Mouse (Mus musculus) CH12.LX (cell line): Measurements from ENCODE around the gene Chic1.

ENCODE experiments used
- CHD2 ChIP-seq: IDR thresholded peaks from 2 replicates; pipeline ENCODE4 v1.6.1; 2011; ENCODE audit warnings: low read length, improper control_type of control experiment
- CTCF ChIP-seq, 2 experiments: IDR thresholded peaks in 1 of 2; conservative IDR thresholded peaks in 1 of 2; 2 replicates each; pipeline ENCODE4 v1.5.1; 2011 to 2012; ENCODE audit warnings: low read depth in 2 of 2, low read length in 2 of 2, improper control_type of control experiment in 1 of 2, inconsistent platforms in 1 of 2, mild to moderate bottlenecking in 1 of 2, moderate library complexity in 1 of 2
- EP300 ChIP-seq: IDR thresholded peaks from 2 replicates; pipeline ENCODE4 v1.6.1; 2011; ENCODE audit warnings: low read length, improper control_type of control experiment
- GABPA ChIP-seq: IDR thresholded peaks from 2 replicates; pipeline ENCODE4 v1.6.1; 2012; ENCODE audit warnings: low read depth, low read length, improper control_type of control experiment, inconsistent platforms; ENCODE audit not compliant: insufficient replicate concordance
- HCFC1 ChIP-seq: IDR thresholded peaks from 2 replicates; pipeline ENCODE4 v1.6.1; 2012; ENCODE audit warnings: low read depth, mild to moderate bottlenecking, inconsistent platforms, low read length, improper control_type of control experiment
- JUN ChIP-seq: IDR thresholded peaks from 2 replicates; pipeline ENCODE4 v1.6.1; 2011; ENCODE audit warnings: low read depth, mild to moderate bottlenecking, low read length, improper control_type of control experiment, moderate library complexity; ENCODE audit not compliant: insufficient read depth
- MAX ChIP-seq: IDR thresholded peaks from 2 replicates; pipeline ENCODE4 v1.6.1; 2011; ENCODE audit warnings: low read length, improper control_type of control experiment
- POLR2A ChIP-seq: IDR thresholded peaks from 2 replicates; pipeline ENCODE4 v1.6.1; 2011; ENCODE audit warnings: low read depth, mild to moderate bottlenecking, improper control_type of control experiment, low read length
- USF1 ChIP-seq: IDR thresholded peaks from 2 replicates; pipeline ENCODE4 v1.6.1; 2014; ENCODE audit warnings: low read depth, mild to moderate bottlenecking, inconsistent platforms, low read length, improper control_type of control experiment
- USF2 ChIP-seq: conservative IDR thresholded peaks from 2 replicates; pipeline ENCODE4 v1.6.1; 2011; ENCODE audit warnings: low read depth, low read length, improper control_type of control experiment
- ZC3H11A ChIP-seq: IDR thresholded peaks from 2 replicates; pipeline ENCODE4 v1.6.1; 2012; ENCODE audit warnings: low read depth, mild to moderate bottlenecking, inconsistent platforms, low read length, improper control_type of control experiment
- ZNF384 ChIP-seq: IDR thresholded peaks from 2 replicates; pipeline ENCODE4 v1.6.1; 2012; ENCODE audit warnings: low read depth, low read length, improper control_type of control experiment, inconsistent platforms

GRCm38 (mm10) chrX:103438023-103438422 is 81.7 kb downstream of the Chic1 start:
- TF ChIP-seq POLR2A, result no peak
- no peak for TF ChIP-seq ZNF384
- TF ChIP-seq CTCF (conservative IDR thresholded peaks at IDR 0.05 in 1 of 2, IDR thresholded peaks at IDR 0.05 in 1 of 2; ENCODE audit: low read depth in 2 of 2, low read length in 2 of 2), result no peak
- TF ChIP-seq MAX, result no peak
- no peak for TF ChIP-seq GABPA
- TF ChIP-seq HCFC1, result no peak
- no peak for TF ChIP-seq EP300
- TF ChIP-seq ZC3H11A, result no peak
- no peak for TF ChIP-seq JUN
- TF ChIP-seq CHD2, result no peak
- TF ChIP-seq USF1, result no peak
- no peak for TF ChIP-seq USF2
